Mouse (Mus musculus): ENCODE data around the gene Wfikkn2.
A peak's percentile ranks its signal among the peaks of the same experiment; 100 is the strongest.

- TF ChIP-seq CTCF (IDR thresholded peaks at IDR 0.05; ENCODE audit: low read depth, low read length) = peak; percentile 12; the same call in 1 of the 2 replicates
- TF ChIP-seq POLR2A (IDR thresholded peaks at IDR 0.05; ENCODE audit: borderline replicate concordance, low read depth, low read length) = no peak
Measured at GRCm38 (mm10) chr11:94225985-94226384, 19.8 kb downstream of the Wfikkn2 start.

Data from bone marrow macrophage, adult 2 months (primary cell).